Mouse (Mus musculus) spleen, adult 2 months (tissue): ENCODE results near the gene Srsf2.

Experiments used
- CTCF ChIP-seq: fragments of 200-500 bp; IDR thresholded peaks from 2 replicates; pipeline ENCODE4 v1.5.1; 2011; ENCODE audit warnings: mild to moderate bottlenecking, inconsistent platforms; ENCODE audit not compliant: insufficient read depth, insufficient read length, insufficient replicate concordance; ENCODE audit errors: extremely low read depth
- POLR2A ChIP-seq: fragments of 200-500 bp; IDR thresholded peaks from 2 replicates; pipeline ENCODE4 v1.6.1; 2011; ENCODE audit warnings: low read depth, low read length, inconsistent platforms

GRCm38 (mm10) chr11:116814884-116815415, 37.9 kb downstream of the Srsf2 start:
- no peak for TF ChIP-seq CTCF
- no peak for TF ChIP-seq POLR2A
